Mouse (Mus musculus): ENCODE measurements around the gene Tab1. TPM values are rescaled to one million over a fixed set of nuclear protein-coding genes. Genes with fewer than 3 reads are reported as not detected.
A peak's percentile ranks its signal among the peaks of the same experiment; 100 is the strongest.
"Not testable (repeated sequence)": the region's sequence is repeated elsewhere in the genome, so short reads cannot be mapped to it uniquely, and the experiment has no call there.

Tab1 gene
- total RNA-seq, 2 experiments from 2014 or later = 23.8 to 25.7 TPM

- DNase-seq (ENCODE audit: low spot score in 2 of 2) = no peak
Measured at GRCm38 (mm10) chr15:80102495-80102894, 30.4 kb upstream of the Tab1 start.

- no peak for DNase-seq (ENCODE audit: low spot score in 2 of 2)
Measured at GRCm38 (mm10) chr15:80105490-80106410, 27.2 kb upstream of the Tab1 start.

GRCm38 (mm10) chr15:80107143-80107542 lies 25.8 kb upstream of the Tab1 start:
- DNase-seq (ENCODE audit: low spot score in 2 of 2) = peak in 1 of 2 experiments; percentile 34

DNA sequence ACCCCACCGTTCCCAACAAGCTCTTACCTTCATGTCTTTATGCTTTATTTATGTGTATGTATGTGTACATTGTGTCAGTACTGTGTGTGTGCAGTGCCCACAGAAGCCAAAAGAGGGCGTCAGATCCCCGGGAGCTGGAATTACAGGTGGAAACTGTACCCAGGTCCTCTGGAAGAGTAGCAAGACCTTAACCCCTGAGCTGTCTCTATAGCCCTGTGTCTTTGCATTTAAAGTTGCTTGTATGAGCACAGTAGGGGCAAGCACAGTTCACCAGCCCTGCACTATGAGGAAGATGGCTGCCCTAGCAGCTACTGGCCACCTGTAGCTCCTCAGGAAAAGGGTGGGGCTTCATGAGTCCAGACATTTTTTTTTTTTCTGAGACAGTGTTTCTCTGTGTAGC lies 25.4 kb upstream of the Tab1 start:
- DNase-seq (ENCODE audit: low spot score in 2 of 2) = no peak

DNA sequence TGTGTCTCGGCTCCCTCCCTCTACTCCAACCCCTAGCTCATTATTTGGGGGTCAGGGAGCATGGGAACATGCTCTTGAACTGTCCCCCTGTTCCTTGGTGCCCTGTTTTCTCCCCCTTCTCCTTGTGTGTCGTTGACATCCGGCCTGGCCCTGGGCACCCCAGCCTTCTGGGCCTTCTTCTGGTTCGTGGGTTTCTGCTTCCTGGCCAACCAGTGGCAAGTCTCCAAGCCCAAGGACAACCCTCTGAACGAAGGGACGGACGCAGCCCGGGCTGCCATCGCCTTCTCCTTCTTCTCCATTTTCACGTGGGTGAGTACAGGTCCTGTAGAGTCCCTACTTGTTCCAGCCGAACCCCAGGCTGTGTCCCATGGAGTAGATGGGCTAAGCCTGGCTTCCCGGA lies 21.5 kb upstream of the Tab1 start:
- DNase-seq (ENCODE audit: low spot score in 2 of 2) = no peak

GRCm38 (mm10) chr15:80112499-80112898 lies 20.4 kb upstream of the Tab1 start:
- DNase-seq (ENCODE audit: low spot score in 2 of 2) = no peak

DNA sequence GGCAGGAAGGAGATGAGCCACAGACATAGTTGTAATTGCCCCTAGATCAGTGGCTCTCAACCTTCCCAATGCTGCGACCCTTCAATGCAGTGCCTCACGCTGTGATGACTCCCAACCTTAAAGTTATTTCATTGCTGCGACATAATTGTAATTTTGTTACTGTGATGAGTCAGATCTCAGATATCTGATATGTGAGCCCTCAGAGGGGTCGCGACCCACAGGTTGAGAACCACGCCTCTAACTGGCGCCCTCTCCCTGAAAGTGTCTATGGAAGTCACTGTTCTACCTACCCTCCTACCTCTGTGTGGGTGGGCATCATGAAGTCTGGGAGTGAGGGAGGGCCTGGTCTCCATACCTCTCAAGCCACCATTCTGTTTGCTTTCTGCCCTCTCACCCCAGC lies 18.5 kb upstream of the Tab1 start:
- DNase-seq (ENCODE audit: low spot score in 2 of 2) = no peak

DNA sequence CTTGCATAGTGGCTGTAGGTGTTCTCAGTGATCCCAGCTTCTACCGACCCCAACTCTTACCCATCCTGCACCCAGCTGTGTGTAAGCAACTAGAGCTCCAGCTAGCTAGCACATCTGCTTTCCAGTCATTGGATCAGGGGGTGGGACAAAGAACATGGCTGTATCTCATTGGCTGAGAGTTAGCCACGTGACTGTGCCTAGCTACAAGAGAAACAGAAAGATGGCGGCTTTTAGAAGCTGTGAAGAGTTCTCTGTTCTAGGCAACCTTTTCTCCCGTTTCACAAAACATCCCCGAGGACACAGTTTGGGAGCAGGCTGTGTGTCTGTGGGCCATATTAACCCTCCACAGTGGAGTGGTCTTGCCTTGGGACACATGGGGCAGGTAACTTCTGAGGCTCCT lies 17.7 kb upstream of the Tab1 start:
- DNase-seq (ENCODE audit: low spot score in 2 of 2) = no peak

- DNase-seq (ENCODE audit: low spot score in 2 of 2) = no peak
Measured at GRCm38 (mm10) chr15:80115866-80116794, 16.8 kb upstream of the Tab1 start.

GRCm38 (mm10) chr15:80117154-80117553 lies 15.8 kb upstream of the Tab1 start:
- no peak for DNase-seq (ENCODE audit: low spot score in 2 of 2)

GRCm38 (mm10) chr15:80119076-80119475 lies 13.9 kb upstream of the Tab1 start:
- DNase-seq (ENCODE audit: low spot score in 2 of 2) = no peak

DNA sequence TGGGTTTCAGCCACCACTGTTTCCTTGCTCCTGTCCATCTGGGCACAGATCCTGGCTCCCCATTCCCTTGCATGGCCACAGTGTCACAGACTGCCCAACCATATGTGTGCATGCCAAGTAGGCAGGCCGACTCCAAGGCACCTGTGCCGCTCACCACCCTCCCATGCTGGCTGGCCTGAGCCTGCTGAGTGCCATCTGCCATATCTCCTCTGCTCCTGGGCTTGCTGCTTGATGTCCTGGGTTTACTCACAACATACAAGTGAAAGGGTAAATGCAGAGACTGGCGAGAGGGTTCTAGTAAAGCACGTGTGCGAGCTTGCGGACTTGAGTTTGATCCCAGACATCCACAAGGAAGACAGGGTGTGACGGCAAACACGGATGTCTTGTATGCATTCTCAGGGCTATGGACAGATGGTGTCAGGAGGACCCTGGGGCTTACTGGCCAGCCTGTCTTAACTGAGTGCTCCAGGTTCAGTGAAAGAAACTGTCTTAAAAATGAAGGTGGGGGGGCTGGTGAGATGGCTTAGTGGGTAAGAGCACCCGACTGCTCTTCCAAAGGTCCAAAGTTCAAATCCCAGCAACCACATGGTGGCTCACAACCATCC lies 11.1 kb upstream of the Tab1 start:
- DNase-seq (ENCODE audit: low spot score in 2 of 2) = no peak

DNA sequence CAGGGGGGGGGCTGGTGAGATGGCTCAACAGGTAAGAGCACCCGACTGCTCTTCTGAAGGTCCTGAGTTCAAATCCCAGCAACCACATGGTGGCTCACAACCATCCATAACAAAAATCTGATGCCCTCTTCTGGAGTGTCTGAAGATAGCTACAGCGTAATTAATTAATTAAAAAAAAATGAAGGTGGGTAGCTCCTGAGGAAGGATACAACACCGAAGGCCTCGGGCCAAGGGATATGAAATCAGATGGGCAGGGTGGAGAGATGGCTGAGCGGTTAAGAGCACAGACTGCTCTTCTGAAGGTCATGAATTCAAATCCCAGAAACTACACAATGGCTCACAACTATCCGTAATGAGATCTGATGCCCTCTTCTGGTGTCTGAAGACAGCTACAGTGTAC lies 10.5 kb upstream of the Tab1 start:
- DNase-seq (ENCODE audit: low spot score in 2 of 2) = not testable (repeated sequence)

DNA sequence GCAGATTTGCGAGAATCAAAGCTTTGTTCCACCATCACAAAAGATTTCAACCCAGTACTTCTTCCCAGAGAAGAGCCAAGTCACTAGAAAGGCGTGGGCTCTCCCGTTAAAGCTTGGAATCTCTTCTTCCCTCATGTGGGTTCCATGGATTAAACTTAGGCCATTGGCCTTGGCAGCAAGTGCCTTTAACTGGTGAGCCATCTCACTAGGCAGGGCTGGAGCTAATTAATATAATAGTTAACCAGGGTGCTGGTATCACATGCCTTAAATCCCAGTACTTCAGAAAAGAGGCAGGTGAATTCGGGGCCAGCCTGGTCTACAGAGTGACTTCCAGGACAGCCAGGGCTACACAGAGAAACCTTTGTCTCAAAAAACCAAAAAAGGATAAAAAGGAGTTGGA lies 8.3 kb upstream of the Tab1 start:
- DNase-seq (ENCODE audit: low spot score in 2 of 2) = no peak

GRCm38 (mm10) chr15:80127191-80127590 lies 5.7 kb upstream of the Tab1 start:
- no peak for DNase-seq (ENCODE audit: low spot score in 2 of 2)

- no peak for DNase-seq (ENCODE audit: low spot score in 2 of 2)
Measured at GRCm38 (mm10) chr15:80129982-80130381, 2.9 kb upstream of the Tab1 start.

DNA sequence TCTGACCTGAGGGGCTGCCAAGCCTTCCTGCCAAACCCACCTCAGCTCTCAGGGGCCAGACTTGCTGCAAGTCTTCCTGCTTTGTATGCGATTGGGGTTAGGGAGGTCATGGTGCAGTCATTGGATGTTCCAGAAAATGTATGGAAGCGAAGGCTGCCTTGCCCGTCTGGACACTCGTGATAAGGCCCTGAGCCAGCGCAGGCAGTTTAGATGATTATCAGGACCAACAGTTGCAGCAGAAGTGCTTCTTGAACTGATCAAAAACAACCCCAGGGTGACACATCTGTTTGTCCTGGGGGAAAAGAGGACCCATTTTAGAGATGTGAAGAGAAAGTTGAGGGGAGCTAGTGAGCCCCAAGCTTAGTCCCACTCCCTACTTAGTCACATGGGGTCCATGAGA lies 2.2 kb upstream of the Tab1 start:
- DNase-seq (ENCODE audit: low spot score in 2 of 2) = no peak

- no peak for DNase-seq (ENCODE audit: low spot score in 2 of 2)
Measured at GRCm38 (mm10) chr15:80131421-80131820, 1.5 kb upstream of the Tab1 start.

DNA sequence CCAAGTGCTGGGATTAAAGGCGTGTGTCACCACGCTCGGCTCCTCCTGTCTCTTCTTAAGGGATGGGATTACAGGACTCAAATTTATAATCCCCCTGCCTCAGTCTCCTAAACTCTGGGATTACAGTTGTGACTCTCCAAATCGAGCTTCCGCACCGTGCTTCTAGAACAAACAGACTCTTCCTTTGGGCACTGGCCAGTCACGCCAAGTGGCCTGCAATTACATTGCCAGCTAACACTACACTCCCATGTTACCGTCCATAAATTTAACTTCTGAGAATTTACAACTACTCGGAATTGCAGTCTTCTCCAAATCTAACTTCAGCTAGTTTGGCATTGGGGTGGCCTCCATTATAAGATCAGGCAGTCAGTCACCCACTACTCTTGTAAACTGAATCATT lies 475 bp upstream of the Tab1 start:
- DNase-seq (ENCODE audit: low spot score in 2 of 2) = no peak

DNA sequence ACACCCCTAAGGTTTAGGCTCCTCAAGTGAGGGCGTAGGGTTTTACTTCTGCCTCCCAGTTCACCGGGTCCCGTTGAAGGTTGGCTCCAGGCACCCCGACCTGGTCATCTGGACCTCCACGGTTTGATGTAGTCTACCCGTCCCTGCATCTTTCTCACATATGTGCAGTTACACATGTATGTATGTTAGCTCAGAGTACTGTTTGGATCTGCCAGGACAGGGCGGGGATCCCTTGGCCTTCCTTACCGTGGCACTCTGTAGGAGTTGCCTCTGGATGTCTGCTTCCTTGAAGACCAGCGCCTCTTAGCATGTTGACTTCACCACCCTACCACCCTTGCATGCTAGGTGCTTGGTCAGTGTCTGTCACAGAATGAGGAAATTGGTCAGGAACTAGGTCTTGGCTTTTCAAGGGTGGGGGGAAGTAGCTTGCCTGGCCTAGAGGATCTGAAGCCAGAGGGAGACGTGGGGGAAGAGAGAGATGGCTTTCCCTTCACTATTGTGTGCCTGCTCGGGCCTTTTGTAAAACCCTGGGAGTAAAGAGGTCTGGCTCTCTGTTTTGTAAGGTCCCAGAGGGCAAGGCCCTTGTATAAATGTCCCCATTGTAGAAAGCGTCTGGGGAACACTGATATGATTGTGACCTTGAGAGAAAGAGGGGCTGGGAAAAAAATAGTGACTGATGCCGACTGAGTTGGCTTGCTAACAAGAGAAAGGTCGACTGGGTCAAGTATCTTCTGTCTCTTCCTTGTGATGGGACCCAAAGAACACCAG lies 939 bp downstream of the Tab1 start:
- DNase-seq (ENCODE audit: low spot score in 2 of 2) = no peak

- DNase-seq (ENCODE audit: low spot score in 2 of 2) = no peak
Measured at GRCm38 (mm10) chr15:80134450-80134847, 1.5 kb downstream of the Tab1 start.
